Mouse (Mus musculus) gonadal fat pad, adult 2 months (tissue): ENCODE results near the gene Zfp61. TPM values are rescaled to one million over a fixed set of nuclear protein-coding genes. Genes with fewer than 3 reads are reported as not detected.
A peak's percentile ranks its signal among the peaks of the same experiment; 100 is the strongest.

Source experiments
- DNase-seq: peaks from one replicate; pipeline ENCODE4 v3.0.0-alpha.2; 2012; ENCODE audit warnings: low read depth
- polyA plus RNA-seq: library from polyadenylated mRNA; depleted of rRNA; stranded (reverse); fragments of >200 nt; gene quantifications from 2 replicates; pipeline ENCODE4 v1.2.3, GENCODE M21; 2012; rRNA removed

Zfp61 gene
- polyA plus RNA-seq, 1 experiment = 9.0 TPM

DNA sequence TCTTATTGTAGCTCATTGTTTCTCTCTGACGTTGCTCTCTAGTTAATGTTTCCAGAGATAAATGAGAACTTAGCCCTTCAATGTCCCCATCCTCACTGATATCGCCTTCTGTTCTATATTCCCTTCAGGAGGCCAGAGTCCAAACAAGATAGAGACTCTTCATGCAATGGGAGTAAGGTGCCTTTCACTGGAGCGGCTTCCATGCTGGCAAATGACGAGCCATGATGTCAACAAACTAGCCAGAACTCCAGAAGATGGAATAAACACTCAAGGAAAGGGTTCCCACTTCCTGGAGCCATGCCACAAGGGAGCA, 41.1 kb downstream of the Zfp61 start:
- no peak for DNase-seq

DNA sequence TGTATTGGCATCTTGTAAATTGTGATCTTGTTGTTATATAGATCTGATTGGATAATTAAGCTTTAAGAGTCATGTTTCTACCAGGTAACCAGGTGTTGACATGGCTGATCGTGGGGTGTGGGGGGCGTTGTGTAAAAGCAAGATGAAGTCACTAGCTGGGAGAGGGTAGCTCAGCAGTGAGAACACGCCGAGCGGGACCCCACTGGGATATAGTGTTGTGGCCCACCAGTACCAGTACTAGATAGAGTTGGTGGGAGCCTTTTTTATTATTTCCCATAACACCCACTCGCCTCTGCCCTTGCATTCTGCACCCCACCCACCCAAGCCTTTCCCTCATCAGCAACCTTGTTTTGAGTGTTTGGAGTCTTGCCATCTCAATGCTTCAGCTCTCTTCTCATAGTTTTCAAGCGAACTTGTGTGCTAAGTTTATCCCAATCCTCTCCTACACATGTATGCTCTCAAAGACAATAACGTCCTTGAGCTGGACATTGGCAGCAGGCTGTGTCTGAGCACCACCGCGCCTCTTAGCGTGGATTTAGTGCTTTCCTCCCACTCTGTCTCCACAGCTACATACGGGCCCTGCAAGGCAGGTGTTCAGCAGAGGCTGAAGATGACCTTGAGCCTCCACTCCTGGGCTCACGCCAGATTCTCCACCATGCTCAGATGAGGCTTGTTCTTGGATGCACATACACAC, 41.6 kb downstream of the Zfp61 start:
- no peak for DNase-seq

DNA sequence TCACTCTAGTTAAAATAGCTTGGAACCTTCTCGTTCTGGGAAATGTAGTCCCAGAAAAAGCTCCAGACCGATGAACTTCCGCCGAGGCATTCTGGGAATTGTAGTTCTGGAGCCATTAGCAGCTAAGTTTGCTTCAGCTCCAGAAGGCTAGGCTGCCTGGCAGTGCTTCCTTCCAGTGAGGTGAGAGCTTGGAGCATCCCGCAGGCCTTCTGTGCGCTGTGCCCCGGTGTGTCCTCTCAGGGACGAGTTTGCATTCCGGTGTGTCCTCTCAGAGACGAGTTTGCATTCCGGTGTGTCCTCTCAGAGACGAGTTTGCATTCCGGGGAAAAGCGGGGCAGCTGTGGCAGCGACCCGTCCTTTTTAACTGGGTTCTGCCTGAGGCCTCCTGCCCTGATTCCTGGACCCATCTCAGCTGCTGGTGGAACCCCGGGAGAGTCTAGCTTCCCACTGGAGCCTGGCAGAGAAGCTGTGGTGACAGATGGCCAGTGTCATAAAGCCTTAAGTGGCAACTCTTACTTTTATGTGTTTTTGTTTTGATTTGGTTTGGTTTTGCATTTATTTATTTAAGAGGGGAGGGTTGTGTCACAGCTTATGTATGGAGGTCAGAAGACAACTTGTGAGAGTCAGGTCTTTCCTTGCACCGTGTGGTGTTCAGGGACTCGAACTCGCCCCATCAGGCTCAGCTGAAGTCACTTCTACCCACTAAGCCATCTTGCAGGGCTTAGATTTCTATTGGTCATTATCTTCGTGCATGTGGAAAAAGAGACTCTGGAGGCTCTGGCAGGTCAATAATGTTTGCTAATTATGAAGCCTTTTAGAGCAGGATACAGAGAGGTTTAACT, 46.2 kb downstream of the Zfp61 start, which contains the start of gene Zfp108:
Gene Zfp108 (plus strand): TSS at position 162 of the 842 bp plus-strand sequence.
- DNase-seq = peak; percentile 56

DNA sequence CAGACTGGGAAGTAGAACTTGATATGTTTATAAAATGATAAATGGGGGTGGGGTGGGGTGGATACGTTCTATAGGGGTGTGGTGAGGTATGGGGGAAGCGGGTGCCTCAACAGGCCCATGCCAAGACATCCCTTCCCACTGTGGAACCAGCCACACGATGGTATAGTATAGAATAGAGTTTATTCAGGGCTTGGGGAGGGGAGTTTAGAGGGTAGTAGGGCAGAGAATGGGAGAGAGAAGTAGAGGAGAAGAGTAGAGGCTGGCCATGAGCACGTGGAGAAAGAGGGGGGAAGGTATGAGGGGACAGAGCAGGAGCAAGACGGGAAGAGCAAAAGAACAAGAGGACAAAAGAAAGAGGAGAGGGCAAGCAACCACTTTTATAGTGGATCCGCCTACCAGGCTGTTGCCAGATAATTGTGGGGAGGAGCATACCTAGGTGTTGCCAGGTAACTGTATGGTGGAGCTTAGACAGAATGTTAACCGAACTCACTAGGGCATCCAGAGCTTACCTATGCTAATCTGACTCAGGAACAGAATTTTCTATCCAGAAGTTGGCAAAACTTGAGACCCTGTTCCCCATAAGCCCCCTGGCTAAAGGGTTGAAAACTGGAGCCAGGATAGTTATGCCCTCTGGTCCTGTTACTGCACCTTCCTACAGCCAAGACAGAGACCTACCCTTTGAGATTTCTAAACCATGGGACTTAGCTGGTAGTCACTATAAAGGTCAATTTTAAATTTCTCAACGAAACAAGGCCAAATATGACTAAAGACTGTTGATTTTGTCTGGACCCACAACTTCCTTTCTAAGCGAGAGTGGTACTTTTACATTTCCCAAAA, 47.0 kb downstream of the Zfp61 start:
- DNase-seq = no peak

Other genes with a start within 250 kb of the Zfp61 start
- not detected in 2 replicates for gene Vmn1r183, start 248.0 kb downstream of the Zfp61 start, polyA plus RNA-seq
- 13.1 and 14.2 TPM in 2 replicates for gene Zfp180, start 219.3 kb downstream of the Zfp61 start, polyA plus RNA-seq
- gene Zfp112, start 188.9 kb downstream of the Zfp61 start, polyA plus RNA-seq = 2.6 TPM in 2 replicates
- gene Zfp235, start 167.1 kb downstream of the Zfp61 start, polyA plus RNA-seq = 6.0 and 6.7 TPM in 2 replicates
- 0.18 and 0.27 TPM in 2 replicates for gene Zfp114, start 126.2 kb downstream of the Zfp61 start, polyA plus RNA-seq
- 3.0 and 3.6 TPM in 2 replicates for gene Zfp111, start 89.8 kb downstream of the Zfp61 start, polyA plus RNA-seq
- 1.6 TPM in 2 replicates for gene Zfp109, start 63.7 kb downstream of the Zfp61 start, polyA plus RNA-seq
- gene Zfp108, start 46.4 kb downstream of the Zfp61 start, polyA plus RNA-seq = 1.8 and 1.9 TPM in 2 replicates
- 2.4 and 3.2 TPM in 2 replicates for gene Zfp93, start 30.8 kb downstream of the Zfp61 start, polyA plus RNA-seq
- 7.2 and 7.4 TPM in 2 replicates for gene Zfp94, start 15.4 kb upstream of the Zfp61 start, polyA plus RNA-seq
- 1.5 and 8.3 TPM in 2 replicates for gene Tescl, start 32.7 kb upstream of the Zfp61 start, polyA plus RNA-seq
- 0.04 TPM in 1 of 2 replicates, not detected in the other for gene Lypd5, start 48.0 kb upstream of the Zfp61 start, polyA plus RNA-seq
- 7.3 and 10.2 TPM in 2 replicates for gene Kcnn4, start 69.0 kb upstream of the Zfp61 start, polyA plus RNA-seq
- 51.5 and 58.6 TPM in 2 replicates for gene Smg9, start 98.4 kb upstream of the Zfp61 start, polyA plus RNA-seq
- 7.9 and 10.0 TPM in 2 replicates for gene Irgc1, start 151.1 kb upstream of the Zfp61 start, polyA plus RNA-seq
- gene Plaur, start 161.3 kb upstream of the Zfp61 start, polyA plus RNA-seq = 7.1 and 11.3 TPM in 2 replicates
- gene Cadm4, start 180.8 kb upstream of the Zfp61 start, polyA plus RNA-seq = 3.0 and 5.7 TPM in 2 replicates
- gene Zfp428, start 205.8 kb upstream of the Zfp61 start, polyA plus RNA-seq = 5.2 and 6.6 TPM in 2 replicates
- 0.35 and 0.72 TPM in 2 replicates for gene AC161166.1, start 211.2 kb upstream of the Zfp61 start, polyA plus RNA-seq
- gene Irgq, start 229.5 kb upstream of the Zfp61 start, polyA plus RNA-seq = 16.0 TPM in 2 replicates
- gene Pinlyp, start 244.9 kb upstream of the Zfp61 start, polyA plus RNA-seq = 0.32 and 0.41 TPM in 2 replicates
- 39.2 and 43.6 TPM in 2 replicates for gene Xrcc1, start 245.1 kb upstream of the Zfp61 start, polyA plus RNA-seq